Mouse (Mus musculus) spleen, adult 2 months (tissue): ENCODE data around the gene Pde4d. TPM values are rescaled to one million over a fixed set of nuclear protein-coding genes. Genes with fewer than 3 reads are reported as not detected.

Source experiments
- DNase-seq, 2 experiments: peaks; one replicate each; pipeline versions ENCODE4 v3.0.0 to v3.0.0-alpha.2; 2012 to 2021; ENCODE audit warnings: low spot score in 2 of 2, low read depth in 1 of 2
- H3K27ac ChIP-seq: fragments of 200-500 bp; 2 replicates; pipeline ENCODE4 v1.5.1; 2012; ENCODE audit warnings: low read length, inconsistent platforms; ENCODE audit not compliant: insufficient read depth
- H3K27me3 ChIP-seq: fragments of 200-500 bp; 2 replicates; pipeline ENCODE4 v1.6.1; 2012; ENCODE audit warnings: mild to moderate bottlenecking, moderate library complexity, low read length, inconsistent platforms; ENCODE audit not compliant: control insufficient read depth, insufficient read depth
- H3K36me3 ChIP-seq: fragments of 200-500 bp; 2 replicates; pipeline ENCODE4 v1.6.1; 2012; ENCODE audit warnings: mild to moderate bottlenecking, low read length, inconsistent platforms; ENCODE audit not compliant: control insufficient read depth, insufficient read depth
- H3K4me1 ChIP-seq: fragments of 200-500 bp; 2 replicates; pipeline ENCODE4 v1.6.1; 2011; ENCODE audit warnings: inconsistent platforms; ENCODE audit not compliant: control insufficient read depth, insufficient read depth, insufficient read length
- H3K4me3 ChIP-seq: fragments of 200-500 bp; 2 replicates; pipeline ENCODE4 v1.5.1; 2011; ENCODE audit warnings: mild to moderate bottlenecking, inconsistent platforms; ENCODE audit not compliant: insufficient read depth, insufficient read length; ENCODE audit errors: extremely low read depth
- CTCF ChIP-seq: fragments of 200-500 bp; IDR thresholded peaks from 2 replicates; pipeline ENCODE4 v1.5.1; 2011; ENCODE audit warnings: mild to moderate bottlenecking, inconsistent platforms; ENCODE audit not compliant: insufficient read depth, insufficient read length, insufficient replicate concordance; ENCODE audit errors: extremely low read depth
- POLR2A ChIP-seq: fragments of 200-500 bp; IDR thresholded peaks from 2 replicates; pipeline ENCODE4 v1.6.1; 2011; ENCODE audit warnings: low read depth, low read length, inconsistent platforms
- WGBS: fragments of 180-500 bp; shearing (Covaris S2); methylation state at CpG from one replicate; pipeline ENCODE4 v1.1.7; 2018; 5-methylcytosine and 5-hydroxymethylcytosine counted together
- polyA plus RNA-seq: library from polyadenylated mRNA; depleted of rRNA; stranded (reverse); fragments of >200 nt; gene quantifications from 2 replicates; pipeline ENCODE4 v1.2.3, GENCODE M21; 2012

The Pde4d gene
- polyA plus RNA-seq, 1 experiment: 4.8 TPM

GRCm38 (mm10) chr13:109210403-109210802 lies 760.7 kb downstream of the Pde4d start:
- H3K27ac ChIP-seq: no peak overlapping the region
- DNase-seq: peak in 1 of 2 experiments; percentile 67
- TF ChIP-seq CTCF (peak; percentile 75; the same call in 1 of the 2 replicates), POLR2A (no peak)

GRCm38 (mm10) chr13:109211471-109211870 lies 761.7 kb downstream of the Pde4d start:
- Histone ChIP-seq H3K27ac (no peak overlapping the region), H3K4me3 (no peak overlapping the region), H3K4me1 (0 out of 2 replicates have a peak, but pooled peaks cover 2% of the 10 kb centered on the region), H3K36me3 (no peaks in the 10 kb centered on the region), H3K27me3 (no peaks in the 10 kb centered on the region)
- TF ChIP-seq POLR2A: no peak
- no peak for TF ChIP-seq CTCF
- 50% methylated on average over 8 of the region's 8 CpGs for WGBS
- no peak for DNase-seq

More at GRCm38 (mm10) chr13:109210403-109210802, 760.7 kb downstream of the Pde4d start:
- no peak overlapping the region for H3K4me3 ChIP-seq
- no peaks in the 10 kb centered on the region for H3K27me3 ChIP-seq
- 5% methylated on average over 4 of the region's 4 CpGs for WGBS
- H3K36me3 ChIP-seq: no peaks in the 10 kb centered on the region
- 0 out of 2 replicates have a peak, but pooled peaks cover 2% of the 10 kb centered on the region for H3K4me1 ChIP-seq

DNA sequence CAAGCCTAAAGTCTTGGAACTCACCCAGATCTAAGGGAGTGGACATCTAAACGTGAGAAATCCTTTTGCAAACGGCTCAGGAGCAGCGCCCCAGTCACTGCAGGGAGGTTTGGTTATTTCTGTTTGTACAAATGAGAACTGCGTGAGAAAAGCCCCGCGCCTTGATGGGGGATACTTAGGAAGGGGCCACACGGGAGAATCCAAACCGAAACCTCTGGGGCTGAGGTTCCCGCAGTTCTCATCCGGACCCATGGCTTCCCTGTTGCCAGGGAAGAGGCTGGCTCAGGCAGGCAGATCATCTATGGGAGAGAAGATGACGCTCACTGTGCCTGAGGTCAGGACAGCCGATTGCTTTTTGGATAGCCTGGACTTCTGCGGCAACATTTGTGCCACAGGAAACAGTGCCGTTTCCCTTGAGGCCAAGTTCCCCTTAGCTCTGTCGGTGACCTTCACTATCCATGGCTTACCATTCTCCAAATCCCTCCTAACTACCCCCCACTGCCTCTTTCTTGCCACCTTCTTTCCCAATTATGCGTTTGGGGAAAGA lies 762.3 kb downstream of the Pde4d start:
- 0 out of 2 replicates have a peak, but pooled peaks cover 2% of the 10 kb centered on the region for H3K4me1 ChIP-seq
- no peak overlapping the region for H3K27ac ChIP-seq
- no peak overlapping the region for H3K4me3 ChIP-seq
- WGBS: 22% methylated on average over 16 of the region's 16 CpGs
- DNase-seq: no peak
- TF ChIP-seq POLR2A (no peak), CTCF (no peak)
- no peaks in the 10 kb centered on the region for H3K36me3 ChIP-seq
- no peaks in the 10 kb centered on the region for H3K27me3 ChIP-seq

- Histone ChIP-seq H3K4me1 (0 out of 2 replicates have a peak, but pooled peaks cover 2% of the 10 kb centered on the region), H3K27me3 (no peaks in the 10 kb centered on the region), H3K27ac (no peak overlapping the region), H3K36me3 (no peaks in the 10 kb centered on the region), H3K4me3 (no peak overlapping the region)
- DNase-seq: no peak
- TF ChIP-seq CTCF: no peak
- WGBS: 24% methylated on average over 13 of the region's 13 CpGs
These were observed 763.2 kb downstream of the Pde4d start for GRCm38 (mm10) chr13:109212788-109213473.

DNA sequence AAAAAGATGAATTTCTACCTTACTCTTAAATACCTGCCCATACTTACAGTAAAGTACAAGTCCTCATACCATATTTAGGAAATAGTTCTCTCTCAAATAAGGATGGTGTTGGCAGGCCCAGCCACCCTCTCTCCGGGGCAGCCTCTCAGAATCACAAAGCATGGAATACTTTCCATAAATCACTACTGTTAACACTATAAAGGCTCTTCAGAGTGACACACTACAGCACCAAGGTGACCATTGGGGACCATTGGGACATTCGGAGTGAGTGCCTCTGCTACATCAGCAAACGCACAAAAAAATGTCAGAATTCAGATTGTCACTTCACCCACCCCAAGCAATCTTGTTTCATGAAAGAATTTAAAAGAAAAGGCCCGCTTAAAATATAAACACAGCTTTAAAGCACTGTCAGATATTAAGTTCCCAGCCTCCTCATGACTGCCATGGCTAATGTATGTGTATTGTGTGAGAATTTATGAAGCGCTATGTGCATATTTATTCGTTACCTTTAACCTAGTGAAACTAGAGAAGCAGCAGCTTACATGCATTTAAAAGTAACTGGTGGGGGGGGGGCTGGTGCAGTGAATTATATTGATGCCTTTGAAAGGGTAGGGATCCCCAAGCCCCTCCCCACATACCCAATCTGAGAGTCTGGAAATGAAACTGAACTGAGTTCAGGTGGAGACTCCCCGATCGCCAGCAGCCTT lies 769.4 kb downstream of the Pde4d start:
- Histone ChIP-seq H3K4me3 (no peak overlapping the region), H3K27ac (no peak overlapping the region), H3K36me3 (no peaks in the 10 kb centered on the region), H3K4me1 (no peaks in the 10 kb centered on the region), H3K27me3 (no peaks in the 10 kb centered on the region)
- TF ChIP-seq POLR2A (no peak), CTCF (no peak)
- DNase-seq: no peak
- 86% methylated on average over 8 of the region's 8 CpGs for WGBS

DNA sequence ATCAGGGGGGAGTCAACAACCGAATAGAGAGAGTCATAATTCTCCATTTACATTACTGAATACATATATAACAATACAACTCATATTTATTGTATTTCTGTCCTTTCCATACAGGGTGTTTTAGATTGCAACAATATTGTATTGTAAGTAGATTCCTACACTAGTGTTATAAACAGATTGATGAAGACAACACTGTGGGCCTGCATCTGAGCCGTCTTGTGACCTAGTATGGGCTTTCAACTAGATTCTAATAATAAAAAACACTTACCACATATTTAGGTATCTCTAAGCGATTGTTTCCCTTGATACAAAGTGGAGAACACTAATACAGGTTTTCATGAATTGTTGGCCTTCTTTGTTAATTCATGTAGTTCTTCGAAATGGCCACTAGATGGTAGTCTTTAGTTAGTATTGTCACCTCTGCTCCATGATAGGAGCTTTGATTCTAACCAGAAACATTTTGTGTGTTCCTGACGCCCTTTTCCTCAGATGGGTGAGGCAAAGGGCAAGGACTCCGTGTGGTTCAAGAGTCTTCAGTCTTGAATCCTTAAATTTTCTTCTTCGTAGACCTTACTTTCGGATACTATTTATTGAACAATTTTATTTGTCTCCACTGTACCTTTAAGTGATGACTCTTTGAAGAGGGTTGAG lies 779.3 kb downstream of the Pde4d start:
- Histone ChIP-seq H3K27ac (no peak overlapping the region), H3K4me1 (peaks cover 11% of the 10 kb centered on the region; the same call in 1 of the 2 replicates), H3K4me3 (peak overlapping the region; percentile 39; the same call in 1 of the 2 replicates), H3K27me3 (no peaks in the 10 kb centered on the region), H3K36me3 (no peaks in the 10 kb centered on the region)
- TF ChIP-seq POLR2A (no peak), CTCF (no peak)
- 23% methylated on average over 8 of the region's 8 CpGs for WGBS
- peak in 1 of 2 experiments; percentile 46 for DNase-seq
